ENCODE assay signal across 22 mouse cellular contexts in the genomic region with DNA sequence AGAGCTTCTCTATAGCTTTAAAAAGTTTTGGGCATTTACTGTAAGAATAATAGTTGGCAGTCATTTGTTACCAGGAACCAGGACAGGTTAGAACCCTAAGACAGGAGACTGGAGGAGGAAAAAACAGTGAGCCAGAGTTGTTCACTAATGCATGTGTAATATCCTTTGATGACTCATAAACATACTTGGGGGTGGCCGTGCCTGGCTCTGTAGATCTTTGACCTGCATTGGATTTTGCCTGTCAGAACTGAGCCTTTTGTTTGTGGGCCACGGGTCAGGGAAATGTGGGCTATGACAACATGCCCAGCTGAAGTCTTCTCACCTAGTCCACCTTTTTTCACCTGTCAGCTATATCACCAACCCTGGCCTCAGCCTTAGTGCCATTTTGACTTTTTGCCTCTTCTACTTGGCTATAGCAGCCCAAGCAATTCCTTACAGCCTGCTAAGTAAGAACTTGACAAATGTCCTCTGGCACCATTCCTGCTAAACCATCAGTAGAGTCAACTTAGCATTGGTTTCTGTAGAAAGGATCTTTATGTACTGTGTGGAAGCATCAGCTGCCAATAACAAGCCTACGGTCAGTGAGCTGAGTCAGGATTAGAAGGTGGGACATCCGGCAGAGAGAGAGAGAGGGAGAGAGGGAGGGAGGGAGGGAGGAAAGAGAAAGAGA. TPM values are rescaled to one million over a fixed set of nuclear protein-coding genes. Genes with fewer than 3 reads are reported as not detected.
DNase-seq lines count a peak whose midpoint lies in the region; ATAC-seq and TF ChIP-seq lines count a peak whose summit lies in the region.
"Had no signal": no experiment of that assay in that cellular context is flagged by ENCODE, and none has a peak within 500 bp of the region (broad histone marks: within the 10 kb centered on the region; RNA-seq: fewer than 3 reads in every experiment).

No protein-coding gene starts in this region.

- no peak for TF ChIP-seq CTCF in C2C12 (IDR thresholded peaks at IDR 0.05; ENCODE audit: control insufficient read depth, insufficient read depth, insufficient read length)
- TF ChIP-seq CTCF in stomach, postnatal 0 days (IDR thresholded peaks at IDR 0.05; ENCODE audit: low read depth) = no peak

- H3K79me3 ChIP-seq in C2C12 (ENCODE audit: low read depth) = no peaks in the 10 kb centered on the region

- H3K4me2 ChIP-seq in liver, embryonic 16.5 days (ENCODE audit: low read depth, low read length) = no peak overlapping the region
- H3K4me2 ChIP-seq in stomach, postnatal 0 days (replicated peaks; ENCODE audit: low read depth) = no peak overlapping the region
- H3K4me2 ChIP-seq: embryonic facial prominence, embryonic 13.5 days; hindbrain, embryonic 13.5 days; limb, embryonic 12.5 days; liver, embryonic 15.5 days; neural tube, embryonic 15.5 days had no signal

- H3K36me3 ChIP-seq in liver, embryonic 16.5 days (ENCODE audit: control insufficient read depth, insufficient read depth) = no peaks in the 10 kb centered on the region
- no peaks in the 10 kb centered on the region for H3K36me3 ChIP-seq in C2C12 (ENCODE audit: control insufficient read depth, insufficient read depth)
- no peaks in the 10 kb centered on the region for H3K36me3 ChIP-seq in stomach, postnatal 0 days (ENCODE audit: control insufficient read depth, insufficient read depth, low read length)
- H3K36me3 ChIP-seq: embryonic facial prominence, embryonic 13.5 days; hindbrain, embryonic 13.5 days; limb, embryonic 12.5 days; liver, embryonic 15.5 days; midbrain, embryonic 10.5 days; neural tube, embryonic 15.5 days had no signal

- H3K79me2 ChIP-seq in C2C12 (ENCODE audit: control insufficient read depth, insufficient read depth) = no peaks in the 10 kb centered on the region

- no peak for TF ChIP-seq EP300 in stomach, postnatal 0 days (optimal IDR thresholded peaks at IDR 0.05)

- H3K4me3 ChIP-seq in liver, embryonic 16.5 days (ENCODE audit: low read depth, low read length) = no peak overlapping the region
- H3K4me3 ChIP-seq in C2C12 (ENCODE audit: insufficient read depth, poor library complexity, severe bottlenecking) = no peak overlapping the region
- no peak overlapping the region for H3K4me3 ChIP-seq in brown adipose tissue, adult 24 weeks (ENCODE audit: insufficient read depth, low read depth, low read length)
- H3K4me3 ChIP-seq in stomach, postnatal 0 days (ENCODE audit: low read depth, low read length) = no peak overlapping the region
- H3K4me3 ChIP-seq: embryonic facial prominence, embryonic 13.5 days; gastrocnemius, adult 2 months; hindbrain, embryonic 13.5 days; limb, embryonic 12.5 days; liver, embryonic 15.5 days; midbrain, embryonic 10.5 days; neural tube, embryonic 15.5 days had no signal

- H3K27me3 ChIP-seq in liver, embryonic 16.5 days (ENCODE audit: control insufficient read depth, insufficient read depth, low read depth, low read length) = no peaks in the 10 kb centered on the region
- no peaks in the 10 kb centered on the region for H3K27me3 ChIP-seq in C2C12 (ENCODE audit: control insufficient read depth, insufficient read depth, insufficient read length)
- no peaks in the 10 kb centered on the region for H3K27me3 ChIP-seq in stomach, postnatal 0 days (ENCODE audit: control insufficient read depth, insufficient read depth, low read length)
- H3K27me3 ChIP-seq: embryonic facial prominence, embryonic 13.5 days; hindbrain, embryonic 13.5 days; limb, embryonic 12.5 days; neural tube, embryonic 15.5 days had no signal

- 64% methylated on average over 4 of the region's 4 CpGs for WGBS in liver, embryonic 16.5 days (ENCODE audit: insufficient replicate concordance)
- 46% methylated on average over 4 of the region's 4 CpGs for WGBS in stomach, postnatal 0 days

- ATAC-seq in liver, embryonic 16.5 days (ENCODE audit: low read depth) = peak; percentile 30; the same call in 1 of the 2 replicates
- peak; percentile 82 for ATAC-seq in stomach, postnatal 0 days (ENCODE audit: low FRiP score, low TSS enrichment)
- ATAC-seq: forebrain, embryonic 14.5 days had no signal

- H3K4me1 ChIP-seq in liver, embryonic 16.5 days (ENCODE audit: control insufficient read depth, low read depth, low read length) = peaks cover 4% of the 10 kb centered on the region
- no peaks in the 10 kb centered on the region for H3K4me1 ChIP-seq in brown adipose tissue, adult 24 weeks (ENCODE audit: control insufficient read depth, insufficient read depth, insufficient read length, low read length)
- no peaks in the 10 kb centered on the region for H3K4me1 ChIP-seq in stomach, postnatal 0 days (replicated peaks; ENCODE audit: control insufficient read depth, insufficient read depth)
- H3K4me1 ChIP-seq: embryonic facial prominence, embryonic 13.5 days; limb, embryonic 12.5 days; neural tube, embryonic 15.5 days had no signal

- H3K27ac ChIP-seq in liver, embryonic 16.5 days (ENCODE audit: low read length) = no peak overlapping the region
- peak overlapping the region; percentile 65 for H3K27ac ChIP-seq in brown adipose tissue, adult 24 weeks (replicated peaks; ENCODE audit: low read depth, low read length)
- 0 out of 2 replicates have a peak overlapping the region, but pooled peaks have one; percentile 14 for H3K27ac ChIP-seq in stomach, postnatal 0 days (replicated peaks)
- H3K27ac ChIP-seq: embryonic facial prominence, embryonic 13.5 days; gastrocnemius, adult 2 months; hindbrain, embryonic 13.5 days; limb, embryonic 12.5 days; liver, embryonic 15.5 days; midbrain, embryonic 10.5 days; neural tube, embryonic 15.5 days had no signal

- DNase-seq in liver = no peak
- peak; percentile 35 for DNase-seq in stomach, postnatal 0 days (ENCODE audit: low spot score)
- DNase-seq in heart, postnatal 4 days = no peak
- no peak for DNase-seq in spleen, postnatal 14 days (ENCODE audit: low spot score in 2 of 2)
- DNase-seq: adrenal gland, postnatal 36 days; B cell, adult 2 months; cerebellum, adult 11-12 months; cerebellum, postnatal 10 days; gastrocnemius, adult 2 months; kidney, postnatal 25 days; lung, postnatal 10 days; right cerebral cortex, adult 18-20 months had no signal

- H3K9ac ChIP-seq in liver, embryonic 16.5 days (ENCODE audit: low read depth, low read length) = no peak overlapping the region
- H3K9ac ChIP-seq in stomach, postnatal 0 days (ENCODE audit: low read length) = no peak overlapping the region
- H3K9ac ChIP-seq: embryonic facial prominence, embryonic 13.5 days; hindbrain, embryonic 13.5 days; limb, embryonic 12.5 days; liver, embryonic 15.5 days; neural tube, embryonic 15.5 days had no signal

- no peak overlapping the region for H3ac ChIP-seq in C2C12 (ENCODE audit: control insufficient read depth, insufficient read length, low read depth)

- H3K9me3 ChIP-seq in liver, embryonic 16.5 days (replicated peaks; ENCODE audit: control insufficient read depth, low read length) = no peaks in the 10 kb centered on the region
- H3K9me3 ChIP-seq in stomach, postnatal 0 days (ENCODE audit: control insufficient read depth, low read length) = no peaks in the 10 kb centered on the region
- H3K9me3 ChIP-seq: embryonic facial prominence, embryonic 13.5 days; hindbrain, embryonic 13.5 days; liver, embryonic 15.5 days; neural tube, embryonic 15.5 days had no signal

TF ChIP-seq in C2C12, 6 proteins besides CTCF, POLR2A, EP300 and RAD21:
- no peak for TF ChIP-seq FOSL1 (IDR thresholded peaks at IDR 0.05; ENCODE audit: insufficient read depth, low read length, poor library complexity, severe bottlenecking)
- TF ChIP-seq CEBPB (IDR thresholded peaks at IDR 0.05; ENCODE audit: low read depth) = peak; percentile 6
- TF ChIP-seq USF1 (IDR thresholded peaks at IDR 0.05; ENCODE audit: low read depth) = no peak
- TF ChIP-seq MAX (IDR thresholded peaks at IDR 0.05) = no peak

RNA-seq across cellular contexts. Expression of gene Zfp3, which starts 16.0 kb away (rescaled TPM):
- 1.3 and 1.6 TPM in 2 replicates for polyA plus RNA-seq in liver, embryonic 16.5 days (2015; fragmentation: Nextera tagmentation; extraction: Ambion mirVana)
- 1.1 TPM for polyA plus RNA-seq in C2C12 (2012; fragmentation: generic; extraction: Trizol)
- polyA plus RNA-seq in brown adipose tissue, adult 24 weeks (2012; ENCODE audit: insufficient read depth, insufficient read length, missing spikeins) = 3.5 and 5.5 TPM in 2 replicates
- polyA plus RNA-seq in stomach, postnatal 0 days (2015; fragmentation: Nextera tagmentation; extraction: Ambion mirVana) = 3.4 and 3.8 TPM in 2 replicates
- 10 to 100 TPM; 11.8 to 12.1 TPM for total RNA-seq in heart, postnatal 4 days (2021)

RNA-seq across cellular contexts. Expression of gene Kif1c, which starts 47.7 kb away (rescaled TPM):
- polyA plus RNA-seq in liver, embryonic 16.5 days (2015; fragmentation: Nextera tagmentation; extraction: Ambion mirVana) = 0.77 and 1.1 TPM in 2 replicates
- polyA plus RNA-seq in C2C12 (2012; fragmentation: generic; extraction: Trizol) = 99.8 TPM
- 93.8 and 106 TPM in 2 replicates for polyA plus RNA-seq in brown adipose tissue, adult 24 weeks (2012; ENCODE audit: insufficient read depth, insufficient read length, missing spikeins)
- 4.7 TPM in 2 replicates for polyA plus RNA-seq in stomach, postnatal 0 days (2015; fragmentation: Nextera tagmentation; extraction: Ambion mirVana)
- total RNA-seq in heart, postnatal 4 days (2021) = 100 to 1,000 TPM; 238 to 241 TPM

RNA-seq across cellular contexts. Expression of gene Inca1, which starts 48.1 kb away (rescaled TPM):
- 1.1 and 1.4 TPM in 2 replicates for polyA plus RNA-seq in liver, embryonic 16.5 days (2015; fragmentation: Nextera tagmentation; extraction: Ambion mirVana)
- 0.42 TPM for polyA plus RNA-seq in C2C12 (2012; fragmentation: generic; extraction: Trizol)
- polyA plus RNA-seq in brown adipose tissue, adult 24 weeks (2012; ENCODE audit: insufficient read depth, insufficient read length, missing spikeins) = 15.7 and 24.0 TPM in 2 replicates
- polyA plus RNA-seq in stomach, postnatal 0 days (2015; fragmentation: Nextera tagmentation; extraction: Ambion mirVana) = 1.6 and 2.1 TPM in 2 replicates
- total RNA-seq in heart, postnatal 4 days (2021) = 1 to 10 TPM; 1.7 to 2.2 TPM

Comparison
In these comparisons a context has a peak if more than half of its experiments do, and no peak if none do; other contexts are left out.
1. RNA of gene Kif1c, which starts 47.7 kb away (polyA plus RNA-seq): 99.8 TPM in C2C12 (single experiment) and 93.8 to 106 TPM in brown adipose tissue, adult 24 weeks; 4.7 TPM in stomach, postnatal 0 days and 0.77 to 1.1 TPM in liver, embryonic 16.5 days; every median in the first group is over 10 times any median in the second.